Mouse (Mus musculus) erythroblast, embryonic 14.5 days (primary cell): ENCODE results near the gene Dpp4.

Experiments used
- GATA1 ChIP-seq: IDR thresholded peaks from 2 replicates; pipeline ENCODE4 v1.6.1; 2012; ENCODE audit warnings: low read length, inconsistent platforms, mixed read lengths
- TAL1 ChIP-seq: IDR thresholded peaks from 3 replicates; pipeline ENCODE4 v1.6.1; 2012; ENCODE audit warnings: low read length, inconsistent platforms, mixed read lengths

DNA sequence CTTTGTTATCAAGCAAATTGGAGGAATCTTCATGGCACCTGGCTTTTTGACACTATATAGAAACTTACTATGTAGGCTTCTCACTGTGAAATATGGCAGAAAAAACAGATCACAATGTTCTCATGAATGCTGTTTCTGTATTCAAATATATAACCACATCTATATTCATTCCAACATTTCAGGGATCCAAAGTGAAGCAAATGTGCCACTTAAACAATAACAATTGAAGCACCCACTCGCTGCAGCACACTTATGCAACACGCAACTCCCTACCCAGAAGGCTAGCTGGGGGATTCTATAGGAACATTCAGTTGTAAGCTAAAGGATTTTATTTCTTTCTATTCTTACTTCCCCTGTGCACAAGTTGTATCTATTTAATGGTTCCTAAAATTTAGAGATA lies 110.3 kb downstream of the Dpp4 start:
- TF ChIP-seq TAL1 (no peak), GATA1 (no peak)
